Mouse (Mus musculus) stomach, postnatal 0 days (tissue): ENCODE measurements around the gene Eml2.

ENCODE experiments used
- CTCF ChIP-seq: IDR thresholded peaks from 2 replicates; pipeline ENCODE4 v1.5.1; 2016; ENCODE audit warnings: antibody characterized with exemption, low read depth, mild to moderate bottlenecking, moderate library complexity
- EP300 ChIP-seq: optimal IDR thresholded peaks from 2 replicates; pipeline ENCODE3; 2016; ENCODE audit warnings: antibody characterized with exemption

GRCm38 (mm10) chr7:19243858-19244257 is 67.6 kb downstream of the Eml2 start:
- no peak for TF ChIP-seq CTCF
- no peak for TF ChIP-seq EP300
